Mouse (Mus musculus): ENCODE measurements around the gene Kif1b. TPM values are rescaled to one million over a fixed set of nuclear protein-coding genes. Genes with fewer than 3 reads are reported as not detected.
A peak's percentile ranks its signal among the peaks of the same experiment; 100 is the strongest.

Kif1b gene
- total RNA-seq (2014; rRNA removed) (322 and 420 TPM in 2 replicates), polyA plus RNA-seq (2015; fragmentation: Nextera tagmentation; extraction: Ambion mirVana) (210 and 213 TPM in 2 replicates)

- ATAC-seq (peak; percentile 97), DNase-seq (ENCODE audit: low spot score) (peak; percentile 98)
- peak within 1 kb of the TSS; percentile 96 for H3K4me3 ChIP-seq (ENCODE audit: low read length)
- H3K9ac ChIP-seq (replicated peaks; ENCODE audit: low read length), result peak within 1 kb of the TSS; percentile 99
- no peaks in the 10 kb centered on the region for H3K27me3 ChIP-seq (ENCODE audit: insufficient read depth, low read length)
- peak; percentile 94 for TF ChIP-seq CTCF (IDR thresholded peaks at IDR 0.05; ENCODE audit: low read depth)
- peaks cover 17% of the 10 kb centered on the region for H3K4me1 ChIP-seq (ENCODE audit: insufficient read depth, low read length)
- H3K4me2 ChIP-seq (ENCODE audit: low read depth, low read length), result peak within 1 kb of the TSS; percentile 80
- H3K36me3 ChIP-seq (ENCODE audit: insufficient read depth, low read length), result no peaks in the 10 kb centered on the region
- WGBS, result under 1% methylated on average over 79 of the region's 79 CpGs
- H3K27ac ChIP-seq, result peak within 1 kb of the TSS; percentile 99
- no peaks in the 10 kb centered on the region for H3K9me3 ChIP-seq (ENCODE audit: low read length)
Measured at GRCm38 (mm10) chr4:149307596-149308490, at the start of gene Kif1b. Gene Kif1b, minus strand, starts transcription at chr4:149307693.

- Histone ChIP-seq H3K9ac (replicated peaks; ENCODE audit: low read length) (no peak overlapping the region), H3K4me1 (ENCODE audit: insufficient read depth, low read length) (no peaks in the 10 kb centered on the region), H3K36me3 (ENCODE audit: insufficient read depth, low read length) (peaks cover 84% of the 10 kb centered on the region), H3K4me2 (ENCODE audit: low read depth, low read length) (no peak overlapping the region), H3K9me3 (ENCODE audit: low read length) (no peaks in the 10 kb centered on the region), H3K27me3 (ENCODE audit: insufficient read depth, low read length) (no peaks in the 10 kb centered on the region), H3K4me3 (ENCODE audit: low read length) (no peak overlapping the region), H3K27ac (no peak overlapping the region)
- whole genome bisulfite sequencing, result 98% methylated on average over 8 of the region's 8 CpGs
- TF ChIP-seq CTCF (IDR thresholded peaks at IDR 0.05; ENCODE audit: low read depth), result no peak
- ATAC-seq, result no peak
- DNase-seq (ENCODE audit: low spot score), result no peak
Measured at GRCm38 (mm10) chr4:149354671-149355070, 47.2 kb upstream of the Kif1b start.

- WGBS, result 85% methylated on average over 8 of the region's 8 CpGs
- Histone ChIP-seq H3K9ac (replicated peaks; ENCODE audit: low read length) (no peak overlapping the region), H3K27me3 (ENCODE audit: insufficient read depth, low read length) (no peaks in the 10 kb centered on the region), H3K27ac (no peak overlapping the region), H3K4me2 (ENCODE audit: low read depth, low read length) (no peak overlapping the region), H3K4me1 (ENCODE audit: insufficient read depth, low read length) (no peaks in the 10 kb centered on the region), H3K9me3 (ENCODE audit: low read length) (no peaks in the 10 kb centered on the region), H3K36me3 (ENCODE audit: insufficient read depth, low read length) (peaks cover 70% of the 10 kb centered on the region), H3K4me3 (ENCODE audit: low read length) (no peak overlapping the region)
- DNase-seq (ENCODE audit: low spot score) (no peak), ATAC-seq (no peak)
- TF ChIP-seq CTCF (IDR thresholded peaks at IDR 0.05; ENCODE audit: low read depth), result no peak
Measured at GRCm38 (mm10) chr4:149351596-149352150, 44.2 kb upstream of the Kif1b start.

GRCm38 (mm10) chr4:149348963-149349362 lies 41.5 kb upstream of the Kif1b start:
- no peak overlapping the region for H3K27ac ChIP-seq
- H3K27me3 ChIP-seq (ENCODE audit: insufficient read depth, low read length), result no peaks in the 10 kb centered on the region
- H3K4me2 ChIP-seq (ENCODE audit: low read depth, low read length), result no peak overlapping the region
- DNase-seq (ENCODE audit: low spot score) (peak; percentile 33), ATAC-seq (no peak)
- peaks cover 68% of the 10 kb centered on the region for H3K36me3 ChIP-seq (ENCODE audit: insufficient read depth, low read length)
- peak; percentile 61 for TF ChIP-seq CTCF (IDR thresholded peaks at IDR 0.05; ENCODE audit: low read depth)
- no peak overlapping the region for H3K4me3 ChIP-seq (ENCODE audit: low read length)
- WGBS, result 76% methylated on average over 5 of the region's 5 CpGs
- H3K9me3 ChIP-seq (ENCODE audit: low read length), result no peaks in the 10 kb centered on the region
- no peak overlapping the region for H3K9ac ChIP-seq (replicated peaks; ENCODE audit: low read length)
- H3K4me1 ChIP-seq (ENCODE audit: insufficient read depth, low read length), result no peaks in the 10 kb centered on the region

- DNase-seq (ENCODE audit: low spot score), result no peak
- no peaks in the 10 kb centered on the region for H3K27me3 ChIP-seq (ENCODE audit: insufficient read depth, low read length)
- no peaks in the 10 kb centered on the region for H3K9me3 ChIP-seq (ENCODE audit: low read length)
- peaks cover 65% of the 10 kb centered on the region for H3K36me3 ChIP-seq (ENCODE audit: insufficient read depth, low read length)
- no peak for TF ChIP-seq CTCF (IDR thresholded peaks at IDR 0.05; ENCODE audit: low read depth)
- no peak overlapping the region for H3K27ac ChIP-seq
- no peak for ATAC-seq
- H3K4me2 ChIP-seq (ENCODE audit: low read depth, low read length), result no peak overlapping the region
- no peak overlapping the region for H3K4me3 ChIP-seq (ENCODE audit: low read length)
- no peak overlapping the region for H3K9ac ChIP-seq (replicated peaks; ENCODE audit: low read length)
- H3K4me1 ChIP-seq (ENCODE audit: insufficient read depth, low read length), result no peaks in the 10 kb centered on the region
- WGBS, result 88% methylated on average over 5 of the region's 5 CpGs
Measured at GRCm38 (mm10) chr4:149345873-149346272, 38.4 kb upstream of the Kif1b start.

GRCm38 (mm10) chr4:149344311-149344710 lies 36.8 kb upstream of the Kif1b start:
- no peak overlapping the region for H3K4me2 ChIP-seq (ENCODE audit: low read depth, low read length)
- no peaks in the 10 kb centered on the region for H3K9me3 ChIP-seq (ENCODE audit: low read length)
- no peak for TF ChIP-seq CTCF (IDR thresholded peaks at IDR 0.05; ENCODE audit: low read depth)
- ATAC-seq, result no peak
- no peaks in the 10 kb centered on the region for H3K27me3 ChIP-seq (ENCODE audit: insufficient read depth, low read length)
- no peak overlapping the region for H3K9ac ChIP-seq (replicated peaks; ENCODE audit: low read length)
- 74% methylated on average over 8 of the region's 8 CpGs for WGBS
- H3K4me3 ChIP-seq (ENCODE audit: low read length), result no peak overlapping the region
- no peak overlapping the region for H3K27ac ChIP-seq
- no peak for DNase-seq (ENCODE audit: low spot score)
- H3K36me3 ChIP-seq (ENCODE audit: insufficient read depth, low read length), result peaks cover 62% of the 10 kb centered on the region
- no peaks in the 10 kb centered on the region for H3K4me1 ChIP-seq (ENCODE audit: insufficient read depth, low read length)
